Mouse (Mus musculus) spleen, postnatal 4 days (tissue): Measurements from ENCODE around the gene Sympk.
"Not testable (repeated sequence)": the region's sequence is repeated elsewhere in the genome, so short reads cannot be mapped to it uniquely, and the experiment has no call there.

Experiments
- DNase-seq, 2 experiments: peaks; one replicate each; pipeline ENCODE4 v3.0.0; 2022; ENCODE audit warnings: low spot score in 2 of 2

Gene Sympk

GRCm38 (mm10) chr7:19052345-19053135 is 28.4 kb downstream of the Sympk start:
- no peak for DNase-seq

- DNase-seq: peak in 1 of 2 experiments; percentile 56
These were observed 29.0 kb downstream of the Sympk start for GRCm38 (mm10) chr7:19053136-19053532.

GRCm38 (mm10) chr7:19054047-19054776 is 30.0 kb downstream of the Sympk start, which contains the start of gene Rsph6a:
Gene Rsph6a, plus strand, starts transcription at chr7:19054690.
- no peak for DNase-seq

- DNase-seq: peak in 1 of 2 experiments; percentile 62
These were observed 30.6 kb downstream of the Sympk start for GRCm38 (mm10) chr7:19054777-19055076.

- peak in 1 of 2 experiments; percentile 58 for DNase-seq
These were observed 30.9 kb downstream of the Sympk start for GRCm38 (mm10) chr7:19055108-19055507.

GRCm38 (mm10) chr7:19057405-19057804 is 33.2 kb downstream of the Sympk start:
- no peak for DNase-seq

- peak in 1 of 2 experiments; percentile 60 for DNase-seq
These were observed 41.7 kb downstream of the Sympk start for GRCm38 (mm10) chr7:19065896-19066295.

GRCm38 (mm10) chr7:19067063-19067462 is 42.9 kb downstream of the Sympk start:
- peak in 1 of 2 experiments; percentile 62 for DNase-seq

GRCm38 (mm10) chr7:19067935-19068334 is 43.8 kb downstream of the Sympk start:
- peak in 1 of 2 experiments; percentile 59 for DNase-seq

GRCm38 (mm10) chr7:19068707-19069106 is 44.5 kb downstream of the Sympk start:
- DNase-seq: peak; percentile 72 to 89

GRCm38 (mm10) chr7:19069500-19069899 is 45.3 kb downstream of the Sympk start:
- DNase-seq: peak in 1 of 2 experiments; percentile 78

- DNase-seq: not testable (repeated sequence)
These were observed 46.8 kb downstream of the Sympk start for GRCm38 (mm10) chr7:19071024-19071423.

GRCm38 (mm10) chr7:19073504-19073903 is 49.3 kb downstream of the Sympk start:
- DNase-seq: peak; percentile 55 to 81

GRCm38 (mm10) chr7:19074494-19074893 is 50.3 kb downstream of the Sympk start:
- no peak for DNase-seq

GRCm38 (mm10) chr7:19075231-19075630 is 51.1 kb downstream of the Sympk start:
- DNase-seq: no peak

- DNase-seq: peak; percentile 87
These were observed 51.8 kb downstream of the Sympk start, which contains the start of gene Dmwd for GRCm38 (mm10) chr7:19075723-19076585. Gene Dmwd, plus strand, starts transcription at chr7:19076227.

GRCm38 (mm10) chr7:19076586-19076991 is 52.4 kb downstream of the Sympk start:
- peak; percentile 50 to 78 for DNase-seq

GRCm38 (mm10) chr7:19077761-19078160 is 53.6 kb downstream of the Sympk start:
- DNase-seq: peak; percentile 74 to 80

- no peak for DNase-seq
These were observed 54.6 kb downstream of the Sympk start for GRCm38 (mm10) chr7:19078732-19079131.

GRCm38 (mm10) chr7:19080451-19080950 is 56.3 kb downstream of the Sympk start:
- no peak for DNase-seq

GRCm38 (mm10) chr7:19082171-19082570 is 58.0 kb downstream of the Sympk start:
- DNase-seq: no peak

GRCm38 (mm10) chr7:19083096-19083495 is 58.9 kb downstream of the Sympk start:
- DNase-seq: no peak
